Mouse (Mus musculus) olfactory bulb, adult 2 months (tissue): ENCODE measurements around the gene Tdpoz5. TPM values are rescaled to one million over a fixed set of nuclear protein-coding genes. Genes with fewer than 3 reads are reported as not detected.
"Not testable (repeated sequence)": the region's sequence is repeated elsewhere in the genome, so short reads cannot be mapped to it uniquely, and the experiment has no call there.

ENCODE experiments used
- H3K27ac ChIP-seq: fragments of 200-500 bp; 2 replicates; pipeline ENCODE4 v1.5.1; 2012; ENCODE audit warnings: low read depth, low read length; ENCODE audit not compliant: insufficient read depth
- H3K4me1 ChIP-seq: fragments of 200-500 bp; 2 replicates; pipeline ENCODE4 v1.6.1; 2012; ENCODE audit warnings: low read length; ENCODE audit not compliant: control insufficient read depth, insufficient read depth
- H3K4me3 ChIP-seq: fragments of 200-500 bp; 2 replicates; pipeline ENCODE4 v1.5.1; 2012; ENCODE audit warnings: mild to moderate bottlenecking, low read depth, low read length, moderate library complexity; ENCODE audit not compliant: insufficient read depth
- WGBS: fragments of 180-500 bp; shearing (Covaris S2); methylation state at CpG from one replicate; pipeline ENCODE4 v1.1.7; 2018; 5-methylcytosine and 5-hydroxymethylcytosine counted together
- polyA plus RNA-seq: library from polyadenylated mRNA; stranded (reverse); fragments of >200 nt; gene quantifications from 2 replicates; pipeline ENCODE4 v1.2.4, GENCODE M21; 2012; ENCODE audit warnings: low replicate concordance; ENCODE audit not compliant: missing spikeins, insufficient read depth, insufficient read length

Tdpoz5 gene
- polyA plus RNA-seq = not detected in 2 replicates

DNA sequence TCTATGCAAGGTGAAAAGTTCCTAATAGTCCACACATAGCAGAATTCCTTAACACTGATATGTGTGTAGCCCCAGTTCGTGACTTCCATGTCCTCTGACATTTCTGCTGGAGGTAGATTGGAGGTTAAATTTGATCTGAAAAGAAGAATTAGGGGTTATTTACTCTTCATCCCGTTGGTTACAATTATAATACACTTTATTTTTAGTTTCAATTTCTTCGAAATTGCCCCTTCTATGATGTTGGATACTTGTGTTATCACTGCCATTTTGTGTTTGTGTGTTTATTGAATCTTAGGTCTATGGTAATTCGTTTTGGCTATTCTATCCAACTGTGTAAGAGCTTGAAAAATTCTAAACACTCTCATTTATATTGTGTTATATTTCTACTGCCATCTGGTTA, at the start of gene Tdpoz5:
Gene Tdpoz5 (minus strand): TSS at position 101 of the 400 bp plus-strand sequence.
- not testable (repeated sequence) for H3K4me1 ChIP-seq, H3K27ac ChIP-seq, H3K4me3 ChIP-seq
- WGBS = 73% methylated on average over 2 of the region's 4 CpGs

DNA sequence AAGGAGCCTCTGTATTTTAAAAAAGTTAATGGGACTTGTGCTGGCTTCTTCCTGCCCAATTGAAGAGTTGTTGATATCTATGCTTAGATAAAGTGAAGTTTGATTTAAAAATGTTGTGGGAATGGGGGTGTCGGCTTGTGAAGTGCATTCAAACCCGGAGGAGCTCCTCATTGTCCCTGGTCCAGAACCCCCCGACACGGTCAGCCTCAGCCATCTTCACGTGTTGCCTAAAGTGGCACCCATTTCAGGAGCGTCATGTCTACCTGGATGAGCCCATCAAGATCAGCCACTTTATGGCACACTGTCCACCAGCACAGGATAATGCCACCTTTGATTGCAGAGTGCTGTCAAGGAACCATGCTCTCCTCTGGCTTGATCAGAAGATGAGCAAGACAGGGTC, 7.8 kb upstream of the Tdpoz5 start:
- not testable (repeated sequence) for H3K4me3 ChIP-seq, H3K4me1 ChIP-seq, H3K27ac ChIP-seq
- WGBS = 97% methylated on average over 6 of the region's 6 CpGs

DNA sequence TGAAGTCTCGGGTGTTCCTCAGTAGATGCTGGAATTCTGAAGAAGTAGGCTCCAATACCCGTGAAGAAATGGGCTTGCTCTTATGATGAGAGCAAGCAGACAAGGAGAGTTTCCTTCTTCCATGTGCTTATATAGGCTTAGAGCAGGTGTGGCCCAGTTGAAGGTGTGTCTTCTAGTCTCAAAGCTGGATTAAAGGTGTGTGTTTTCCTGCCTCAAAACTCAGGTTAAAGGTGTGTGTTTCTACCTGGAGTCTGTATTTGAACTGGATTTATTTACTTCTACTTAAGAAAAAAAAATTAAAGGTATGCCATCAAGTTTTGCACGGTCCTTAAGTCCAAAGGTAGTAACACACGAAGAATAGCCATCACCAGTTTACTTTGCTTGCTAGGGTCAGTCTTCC, 17.7 kb downstream of the Tdpoz5 start, which contains the start of gene Gm9117:
Gene Gm9117 (minus strand): TSS at position 101 of the 400 bp plus-strand sequence.
- H3K27ac ChIP-seq, H3K4me3 ChIP-seq, H3K4me1 ChIP-seq: not testable (repeated sequence)
- 79% methylated on average over 4 of the region's 4 CpGs for WGBS

DNA sequence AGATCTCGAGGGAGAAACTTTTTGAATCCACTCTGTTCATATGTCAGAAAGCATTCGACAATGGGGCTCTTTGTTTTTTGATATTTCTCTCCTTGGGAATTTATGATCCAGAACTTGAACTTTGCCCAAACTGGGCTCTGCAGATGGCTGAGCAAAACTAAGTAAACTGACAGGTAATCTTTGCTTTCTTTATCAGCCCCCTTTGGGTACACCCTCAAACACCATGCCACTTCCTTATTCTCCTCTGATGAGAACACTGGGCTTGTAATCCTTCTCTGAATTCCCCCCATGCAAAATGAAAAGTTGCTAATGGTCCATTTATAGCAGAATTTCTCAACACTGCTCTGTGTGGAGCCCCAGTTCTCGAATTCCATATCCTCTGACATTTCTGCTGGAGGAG, 22.7 kb downstream of the Tdpoz5 start:
- not testable (repeated sequence) for H3K4me3 ChIP-seq, H3K27ac ChIP-seq, H3K4me1 ChIP-seq
- WGBS = no CpG with 5 or more reads among the region's 3 CpGs

Other genes with a start within 250 kb of the Tdpoz5 start
- gene Gm5773, start 188.3 kb downstream of the Tdpoz5 start, polyA plus RNA-seq = not detected in 2 replicates
- not detected in 2 replicates for gene Tdpoz4, start 164.9 kb downstream of the Tdpoz5 start, polyA plus RNA-seq
- gene Tdpoz3, start 135.3 kb downstream of the Tdpoz5 start, polyA plus RNA-seq = not detected in 2 replicates
- not detected in 2 replicates for gene Gm9117, start 17.8 kb downstream of the Tdpoz5 start, polyA plus RNA-seq
- gene Gm9125, start 93.6 kb upstream of the Tdpoz5 start, polyA plus RNA-seq = not detected in 2 replicates
- gene Gm10697, start 111.3 kb upstream of the Tdpoz5 start, polyA plus RNA-seq = not detected in 2 replicates
- gene Gm10696, start 216.9 kb upstream of the Tdpoz5 start, polyA plus RNA-seq = not detected in 2 replicates
- not detected in 2 replicates for gene Gm5286, start 235.4 kb upstream of the Tdpoz5 start, polyA plus RNA-seq